Mouse (Mus musculus) forebrain, embryonic 11.5 days (tissue): Measurements from ENCODE around the gene Pi4ka. TPM values are rescaled to one million over a fixed set of nuclear protein-coding genes. Genes with fewer than 3 reads are reported as not detected.

ENCODE experiments used
- ATAC-seq: fragments of 200-750 bp; cut with Nextera tagmentation; replicated peaks from 2 replicates; pipeline ENCODE4 v1.8.0; 2017; ENCODE audit warnings: moderate TSS enrichment; ENCODE audit not compliant: low FRiP score
- DNase-seq: peaks from one replicate; pipeline ENCODE4 v3.0.0-alpha.2; 2017; ENCODE audit warnings: low spot score
- H3K27ac ChIP-seq: fragments of 300-500 bp; sonication (generic); 2 replicates; pipeline ENCODE4 v1.5.1; 2014; ENCODE audit warnings: low read depth, low read length
- H3K27me3 ChIP-seq: fragments of 300-500 bp; sonication (generic); 2 replicates; pipeline ENCODE4 v1.6.1; 2014; ENCODE audit warnings: mild to moderate bottlenecking, low read length, mixed read lengths; ENCODE audit not compliant: control insufficient read depth, insufficient read depth
- H3K36me3 ChIP-seq: fragments of 300-500 bp; sonication (generic); 2 replicates; pipeline ENCODE4 v1.6.1; 2014; ENCODE audit warnings: mild to moderate bottlenecking, low read length, moderate library complexity, mixed read lengths; ENCODE audit not compliant: control insufficient read depth, insufficient read depth
- H3K4me1 ChIP-seq: fragments of 300-500 bp; sonication (generic); replicated peaks from 2 replicates; pipeline ENCODE4 v1.6.1; 2014; ENCODE audit warnings: low read length, mixed read lengths; ENCODE audit not compliant: control insufficient read depth, insufficient read depth
- H3K4me2 ChIP-seq: fragments of 300-500 bp; sonication (generic); 2 replicates; pipeline ENCODE4 v1.6.1; 2014; ENCODE audit warnings: low read depth, mild to moderate bottlenecking, low read length, moderate library complexity, mixed read lengths; ENCODE audit not compliant: severe bottlenecking
- H3K4me3 ChIP-seq: fragments of 300-500 bp; sonication (generic); 2 replicates; pipeline ENCODE4 v1.5.1; 2014; ENCODE audit warnings: low read depth, low read length
- H3K9ac ChIP-seq: fragments of 300-500 bp; sonication (generic); 2 replicates; pipeline ENCODE4 v1.6.1; 2014; ENCODE audit warnings: low read length
- H3K9me3 ChIP-seq: fragments of 300-500 bp; sonication (generic); 2 replicates; pipeline ENCODE4 v1.6.1; 2016; ENCODE audit warnings: low read length, mixed read lengths; ENCODE audit not compliant: control insufficient read depth
- WGBS: fragments of 180-500 bp; shearing (Covaris S2); extraction: QIAGEN DNeasy Blood & Tissue Kit; methylation state at CpG from one replicate; pipeline ENCODE4 v1.1.7; 2014; 5-methylcytosine and 5-hydroxymethylcytosine counted together
- polyA plus RNA-seq: library from polyadenylated mRNA; unstranded; fragments of >200 nt; fragmentation: Nextera tagmentation; extraction: Ambion mirVana; gene quantifications from 2 replicates; pipeline ENCODE4 v1.2.1, GENCODE M21; 2014

Gene Pi4ka
- 49.3 and 54.3 TPM in 2 replicates for polyA plus RNA-seq

GRCm38 (mm10) chr16:17405736-17406443 is at the start of gene Pi4ka, which contains the start of gene Snap29:
Gene Pi4ka, minus strand, starts transcription at chr16:17406314.
Gene Snap29, plus strand, starts transcription at chr16:17405986.
- peak within 1 kb of the TSS; percentile 72 for H3K9ac ChIP-seq
- H3K4me2 ChIP-seq, result peak within 1 kb of the TSS; percentile 75
- H3K4me1 ChIP-seq, result peaks cover 6% of the 10 kb centered on the region; the same call in 1 of the 2 replicates
- no peaks in the 10 kb centered on the region for H3K9me3 ChIP-seq
- DNase-seq (peak; percentile 100), ATAC-seq (peak; percentile 98)
- H3K27ac ChIP-seq, result peak within 1 kb of the TSS; percentile 14; the same call in 1 of the 2 replicates
- H3K4me3 ChIP-seq, result peak within 1 kb of the TSS; percentile 61
- H3K36me3 ChIP-seq, result no peaks in the 10 kb centered on the region; the same call in 1 of the 2 replicates
- H3K27me3 ChIP-seq, result no peaks in the 10 kb centered on the region
- WGBS, result 1% methylated on average over 59 of the region's 69 CpGs

GRCm38 (mm10) chr16:17452373-17452715 is 46.2 kb upstream of the Pi4ka start:
- Histone ChIP-seq H3K9me3 (no peaks in the 10 kb centered on the region), H3K4me3 (peak overlapping the region; percentile 96), H3K36me3 (peaks cover 9% of the 10 kb centered on the region; the same call in 1 of the 2 replicates), H3K4me2 (peak overlapping the region; percentile 86), H3K27me3 (no peaks in the 10 kb centered on the region), H3K4me1 (peaks cover 6% of the 10 kb centered on the region), H3K9ac (peak overlapping the region; percentile 97), H3K27ac (peak overlapping the region; percentile 87)
- DNase-seq, result no peak
- WGBS, result under 1% methylated on average over 24 of the region's 24 CpGs
- ATAC-seq, result peak; percentile 60

- Histone ChIP-seq H3K9ac (peak within 1 kb of the TSS; percentile 97), H3K36me3 (peaks cover 6% of the 10 kb centered on the region; the same call in 1 of the 2 replicates), H3K27ac (peak within 1 kb of the TSS; percentile 87), H3K4me2 (peak within 1 kb of the TSS; percentile 86), H3K9me3 (no peaks in the 10 kb centered on the region), H3K4me3 (peak within 1 kb of the TSS; percentile 96), H3K4me1 (peaks cover 6% of the 10 kb centered on the region), H3K27me3 (no peaks in the 10 kb centered on the region)
- WGBS, result under 1% methylated on average over 63 of the region's 63 CpGs
- ATAC-seq, result peak; percentile 97
- peak; percentile 100 for DNase-seq
Observed at GRCm38 (mm10) chr16:17451541-17452372, 45.6 kb upstream of the Pi4ka start, which contains the start of gene Crkl. Gene Crkl, plus strand, starts transcription at chr16:17451987.

GRCm38 (mm10) chr16:17432576-17432975 is 26.5 kb upstream of the Pi4ka start:
- Histone ChIP-seq H3K36me3 (no peaks in the 10 kb centered on the region), H3K4me2 (no peak overlapping the region), H3K9me3 (no peaks in the 10 kb centered on the region), H3K27ac (no peak overlapping the region), H3K27me3 (no peaks in the 10 kb centered on the region), H3K4me3 (no peak overlapping the region), H3K4me1 (no peaks in the 10 kb centered on the region), H3K9ac (no peak overlapping the region)
- ATAC-seq (no peak), DNase-seq (no peak)
- WGBS, result 93% methylated on average over 2 of the region's 2 CpGs

GRCm38 (mm10) chr16:17423021-17423420 is 16.9 kb upstream of the Pi4ka start:
- H3K4me3 ChIP-seq, result no peak overlapping the region
- H3K27ac ChIP-seq, result no peak overlapping the region
- DNase-seq (no peak), ATAC-seq (no peak)
- H3K9me3 ChIP-seq, result no peaks in the 10 kb centered on the region
- 69% methylated on average over 3 of the region's 3 CpGs for WGBS
- no peaks in the 10 kb centered on the region for H3K4me1 ChIP-seq
- H3K9ac ChIP-seq, result no peak overlapping the region
- H3K27me3 ChIP-seq, result no peaks in the 10 kb centered on the region
- no peaks in the 10 kb centered on the region; the same call in 1 of the 2 replicates for H3K36me3 ChIP-seq
- no peak overlapping the region for H3K4me2 ChIP-seq

- H3K27me3 ChIP-seq, result no peaks in the 10 kb centered on the region
- 75% methylated on average over 4 of the region's 4 CpGs for WGBS
- H3K4me2 ChIP-seq, result no peak overlapping the region
- no peak for DNase-seq
- ATAC-seq, result no peak
- no peaks in the 10 kb centered on the region for H3K36me3 ChIP-seq
- no peak overlapping the region for H3K9ac ChIP-seq
- H3K27ac ChIP-seq, result no peak overlapping the region
- H3K9me3 ChIP-seq, result no peaks in the 10 kb centered on the region
- peaks cover 2% of the 10 kb centered on the region; the same call in 1 of the 2 replicates for H3K4me1 ChIP-seq
- H3K4me3 ChIP-seq, result no peak overlapping the region
Observed at GRCm38 (mm10) chr16:17410209-17410608, 4.1 kb upstream of the Pi4ka start.

- no peak for ATAC-seq
- H3K4me2 ChIP-seq, result no peak overlapping the region
- H3K27me3 ChIP-seq, result no peaks in the 10 kb centered on the region
- H3K27ac ChIP-seq, result no peak overlapping the region
- no peaks in the 10 kb centered on the region for H3K9me3 ChIP-seq
- H3K4me1 ChIP-seq, result peaks cover 6% of the 10 kb centered on the region; the same call in 1 of the 2 replicates
- no peaks in the 10 kb centered on the region for H3K36me3 ChIP-seq
- 95% methylated on average over 2 of the region's 2 CpGs for WGBS
- no peak overlapping the region for H3K4me3 ChIP-seq
- no peak for DNase-seq
- H3K9ac ChIP-seq, result no peak overlapping the region
Observed at GRCm38 (mm10) chr16:17409046-17409445, 2.9 kb upstream of the Pi4ka start.

- Histone ChIP-seq H3K4me3 (peak overlapping the region; percentile 61), H3K36me3 (no peaks in the 10 kb centered on the region; the same call in 1 of the 2 replicates), H3K4me1 (peaks cover 6% of the 10 kb centered on the region; the same call in 1 of the 2 replicates), H3K27ac (no peak overlapping the region), H3K9me3 (no peaks in the 10 kb centered on the region), H3K9ac (peak overlapping the region; percentile 72), H3K4me2 (peak overlapping the region; percentile 67), H3K27me3 (no peaks in the 10 kb centered on the region)
- ATAC-seq (no peak), DNase-seq (no peak)
- WGBS, result 46% methylated on average over 9 of the region's 9 CpGs
Observed at GRCm38 (mm10) chr16:17406512-17407231, 558 bp upstream of the Pi4ka start.
